Mouse (Mus musculus) forebrain, embryonic 15.5 days (tissue): ENCODE data around the gene Myom1. TPM values are rescaled to one million over a fixed set of nuclear protein-coding genes. Genes with fewer than 3 reads are reported as not detected.

ENCODE experiments used
- ATAC-seq: fragments of 200-750 bp; cut with Nextera tagmentation; replicated peaks from 2 replicates; pipeline ENCODE4 v1.8.0; 2017; ENCODE audit warnings: mild to moderate bottlenecking, moderate TSS enrichment, moderate library complexity
- H3K27ac ChIP-seq: fragments of 300-500 bp; sonication (generic); replicated peaks from 2 replicates; pipeline ENCODE4 v1.5.1; 2015; ENCODE audit warnings: mild to moderate bottlenecking, inconsistent platforms
- H3K27me3 ChIP-seq: fragments of 300-500 bp; sonication (generic); 2 replicates; pipeline ENCODE4 v1.6.1; 2015; ENCODE audit warnings: inconsistent platforms
- H3K36me3 ChIP-seq: fragments of 300-500 bp; sonication (generic); 2 replicates; pipeline ENCODE4 v1.6.1; 2015; ENCODE audit warnings: mild to moderate bottlenecking, inconsistent platforms
- H3K4me1 ChIP-seq: fragments of 300-500 bp; sonication (generic); 2 replicates; pipeline ENCODE4 v1.6.1; 2015; ENCODE audit warnings: inconsistent platforms
- H3K4me2 ChIP-seq: fragments of 300-500 bp; sonication (generic); replicated peaks from 2 replicates; pipeline ENCODE4 v1.6.1; 2015; ENCODE audit warnings: mild to moderate bottlenecking, inconsistent platforms
- H3K4me3 ChIP-seq: fragments of 300-500 bp; sonication (generic); 2 replicates; pipeline ENCODE4 v1.5.1; 2015; ENCODE audit warnings: mild to moderate bottlenecking, inconsistent platforms
- H3K9ac ChIP-seq: fragments of 300-500 bp; sonication (generic); replicated peaks from 2 replicates; pipeline ENCODE4 v1.6.1; 2015; ENCODE audit warnings: mild to moderate bottlenecking, inconsistent platforms
- H3K9me3 ChIP-seq: fragments of 300-500 bp; sonication (generic); 2 replicates; pipeline ENCODE4 v1.6.1; 2016; ENCODE audit warnings: inconsistent platforms
- WGBS: fragments of 180-500 bp; shearing (Covaris S2); methylation state at CpG from one replicate; pipeline ENCODE4 v1.1.7; 2015; ENCODE audit warnings: mixed read lengths; 5-methylcytosine and 5-hydroxymethylcytosine counted together
- polyA plus RNA-seq: library from polyadenylated mRNA; unstranded; fragments of >200 nt; fragmentation: Nextera tagmentation; extraction: Ambion mirVana; gene quantifications from 2 replicates; pipeline ENCODE4 v1.2.1, GENCODE M21; 2015

Gene Myom1
- polyA plus RNA-seq, 1 experiment from 2014 or later, result 1.7 TPM

GRCm38 (mm10) chr17:71168846-71169245 is 166.4 kb downstream of the Myom1 start:
- H3K4me2 ChIP-seq, result no peak overlapping the region
- no peaks in the 10 kb centered on the region for H3K27me3 ChIP-seq
- WGBS, result 58% methylated on average over 9 of the region's 9 CpGs
- H3K4me1 ChIP-seq, result no peaks in the 10 kb centered on the region
- no peaks in the 10 kb centered on the region for H3K9me3 ChIP-seq
- no peak overlapping the region for H3K9ac ChIP-seq
- no peak for ATAC-seq
- H3K36me3 ChIP-seq, result no peaks in the 10 kb centered on the region
- H3K27ac ChIP-seq, result no peak overlapping the region
- no peak overlapping the region for H3K4me3 ChIP-seq

DNA sequence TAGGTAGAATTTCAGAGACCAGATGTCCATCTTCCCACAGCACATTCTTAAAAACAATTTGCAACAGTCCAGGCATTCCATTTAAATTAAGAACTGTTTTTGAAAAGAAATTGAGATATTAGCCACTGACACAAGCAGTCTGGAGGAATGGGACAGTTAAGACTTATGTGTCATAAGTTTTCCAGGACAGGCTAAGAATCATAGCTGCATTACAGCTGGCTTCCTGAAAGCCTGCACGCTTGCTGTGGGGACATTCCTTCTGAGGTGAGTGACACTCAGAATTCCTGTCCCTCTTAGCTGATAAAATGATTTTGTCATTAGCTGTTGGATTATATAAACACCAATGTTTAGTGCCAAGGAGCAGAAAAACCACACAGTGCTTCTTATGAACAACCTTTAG is 167.2 kb downstream of the Myom1 start:
- WGBS, result 80% methylated on average over 1 of the region's 1 CpGs
- Histone ChIP-seq H3K9me3 (no peaks in the 10 kb centered on the region), H3K9ac (no peak overlapping the region), H3K4me3 (no peak overlapping the region), H3K27ac (no peak overlapping the region), H3K4me2 (no peak overlapping the region), H3K27me3 (no peaks in the 10 kb centered on the region), H3K4me1 (no peaks in the 10 kb centered on the region), H3K36me3 (no peaks in the 10 kb centered on the region)
- ATAC-seq, result no peak

DNA sequence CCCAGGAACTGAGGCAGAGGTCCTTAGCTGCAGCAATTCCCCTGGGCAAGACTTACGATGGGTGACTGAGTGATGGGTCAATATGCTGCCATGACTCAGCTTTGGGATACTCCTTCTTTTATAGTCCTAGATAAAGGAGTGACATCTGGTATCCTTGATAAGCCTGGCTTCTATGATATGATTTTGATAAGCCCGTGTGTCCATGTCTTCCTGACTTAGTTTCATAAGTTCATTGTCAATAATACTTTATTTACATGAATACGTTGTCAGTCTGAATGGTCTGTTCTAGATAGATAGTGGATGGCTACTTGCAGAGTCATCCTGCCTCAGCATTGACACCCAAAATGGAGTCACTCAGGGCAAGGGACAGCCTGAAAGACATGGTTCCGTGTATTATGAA is 168.7 kb downstream of the Myom1 start:
- ATAC-seq, result no peak
- H3K9ac ChIP-seq, result no peak overlapping the region
- H3K27ac ChIP-seq, result no peak overlapping the region
- H3K36me3 ChIP-seq, result no peaks in the 10 kb centered on the region
- WGBS, result 95% methylated on average over 4 of the region's 4 CpGs
- no peak overlapping the region for H3K4me3 ChIP-seq
- H3K27me3 ChIP-seq, result no peaks in the 10 kb centered on the region
- no peak overlapping the region for H3K4me2 ChIP-seq
- no peaks in the 10 kb centered on the region for H3K9me3 ChIP-seq
- no peaks in the 10 kb centered on the region for H3K4me1 ChIP-seq

Other genes with a start within 250 kb of the Myom1 start
- gene Tgif1, start 149.1 kb upstream of the Myom1 start, polyA plus RNA-seq, result 12.4 and 14.1 TPM in 2 replicates
- 125 and 139 TPM in 2 replicates for gene Myl12a, start 245 bp downstream of the Myom1 start, polyA plus RNA-seq
- 35.9 and 38.4 TPM in 2 replicates for gene Lpin2, start 179.9 kb downstream of the Myom1 start, polyA plus RNA-seq